Mouse (Mus musculus) G1E (cell line): Measurements from ENCODE around the gene Immt.

Experiments
- CTCF ChIP-seq: IDR thresholded peaks from 2 replicates; pipeline ENCODE4 v1.5.1; 2012; ENCODE audit warnings: low read depth, low read length, inconsistent platforms, mixed read lengths
- POLR2AphosphoS5 ChIP-seq: IDR thresholded peaks from 2 replicates; pipeline ENCODE4 v1.6.1; 2012; ENCODE audit warnings: low read depth, low read length, inconsistent platforms; ENCODE audit not compliant: insufficient replicate concordance

DNA sequence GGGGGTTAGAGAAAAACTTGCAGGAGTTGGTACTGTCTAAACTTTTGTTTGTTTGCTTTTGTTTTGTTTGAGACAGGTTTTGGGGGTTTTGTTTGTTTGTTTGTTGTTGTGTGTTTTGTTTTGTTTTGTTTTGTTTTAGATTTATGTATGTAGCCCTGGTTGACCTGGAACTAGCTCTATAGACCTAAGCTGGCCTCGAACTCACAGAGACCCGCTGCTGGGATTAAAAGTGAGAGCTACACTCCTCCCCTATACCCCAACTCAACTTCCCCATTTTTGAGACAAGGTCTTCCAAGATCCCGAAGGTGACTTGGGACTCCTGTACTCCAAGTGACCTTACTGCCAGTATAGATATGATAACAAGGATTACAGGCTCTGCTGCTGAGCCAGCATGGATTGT, 7.2 kb upstream of the Immt start:
- TF ChIP-seq POLR2AphosphoS5, result no peak
- no peak for TF ChIP-seq CTCF
